8 mouse cellular contexts compared by ENCODE assay signal in genomic region chr13:74638793-74639711, GRCm38 (mm10). TPM values are rescaled to one million over a fixed set of nuclear protein-coding genes. Genes with fewer than 3 reads are reported as not detected.
DNase-seq lines count a peak whose midpoint lies in the region; ATAC-seq lines count a peak whose summit lies in the region.

Gene Erap1 (plus strand): TSS chr13:74639568.

- H3K27me3 ChIP-seq in hindbrain, embryonic 16.5 days (replicated peaks; ENCODE audit: control insufficient read depth, insufficient read depth, low read length), result no peaks in the 10 kb centered on the region

- peak within 1 kb of the TSS; percentile 93 for H3K9ac ChIP-seq in hindbrain, embryonic 16.5 days (ENCODE audit: low read depth, low read length)

- DNase-seq in urinary bladder, adult 2 months (ENCODE audit: low spot score), result no peak
- DNase-seq in urinary bladder, postnatal 4 days (ENCODE audit: low spot score in 2 of 2), result no peak
- peak; percentile 45 to 50 for DNase-seq in cerebellum, postnatal 25 days
- DNase-seq in gastrocnemius, adult 8-10 months (ENCODE audit: low spot score in 2 of 2), result no peak
- DNase-seq in left cerebral cortex, adult 11 months (ENCODE audit: low spot score), result peak; percentile 23
- DNase-seq in lung, postnatal 36 days, result peak; percentile 55
- DNase-seq in right cerebral cortex, postnatal 25 days, result peak; percentile 16

- peak within 1 kb of the TSS; percentile 89 for H3K4me3 ChIP-seq in hindbrain, embryonic 16.5 days (ENCODE audit: low read length)

- ATAC-seq in hindbrain, embryonic 16.5 days, result peak; percentile 73

- no peaks in the 10 kb centered on the region for H3K36me3 ChIP-seq in hindbrain, embryonic 16.5 days (ENCODE audit: control insufficient read depth, insufficient read depth, low read length)

- no peaks in the 10 kb centered on the region for H3K9me3 ChIP-seq in hindbrain, embryonic 16.5 days (ENCODE audit: control insufficient read depth, low read length)

- H3K4me2 ChIP-seq in hindbrain, embryonic 16.5 days (ENCODE audit: low read length), result peak within 1 kb of the TSS; percentile 78

- no peaks in the 10 kb centered on the region for H3K4me1 ChIP-seq in hindbrain, embryonic 16.5 days (ENCODE audit: control insufficient read depth, insufficient read depth, low read depth, low read length)

- WGBS in hindbrain, embryonic 16.5 days, result 1% methylated on average over 12 of the region's 12 CpGs

- peak within 1 kb of the TSS; percentile 85 for H3K27ac ChIP-seq in hindbrain, embryonic 16.5 days (ENCODE audit: low read depth, low read length)

RNA-seq across cellular contexts. Expression of gene Erap1, which starts in this region (rescaled TPM):
- 26.2 and 35.4 TPM in 2 replicates for polyA plus RNA-seq in urinary bladder, adult 2 months (2012; rRNA removed)
- 10 to 100 TPM; 26.6 to 30.7 (median 27.7) TPM for total RNA-seq in gastrocnemius, adult 8-10 months (2022)
- polyA plus RNA-seq in hindbrain, embryonic 16.5 days (2015; fragmentation: Nextera tagmentation; extraction: Ambion mirVana), result 6.3 and 6.9 TPM in 2 replicates

Comparison
In these comparisons a context has a peak if more than half of its experiments do, and no peak if none do; other contexts are left out.
1. DNase-seq: peak in cerebellum, postnatal 25 days (2 of 2), left cerebral cortex, adult 11 months (single experiment), lung, postnatal 36 days (single experiment) and right cerebral cortex, postnatal 25 days (single experiment); none in urinary bladder, adult 2 months (single experiment), urinary bladder, postnatal 4 days (0 of 2) and gastrocnemius, adult 8-10 months (0 of 2).